ENCODE assay signal across 28 mouse cellular contexts in the genomic region with DNA sequence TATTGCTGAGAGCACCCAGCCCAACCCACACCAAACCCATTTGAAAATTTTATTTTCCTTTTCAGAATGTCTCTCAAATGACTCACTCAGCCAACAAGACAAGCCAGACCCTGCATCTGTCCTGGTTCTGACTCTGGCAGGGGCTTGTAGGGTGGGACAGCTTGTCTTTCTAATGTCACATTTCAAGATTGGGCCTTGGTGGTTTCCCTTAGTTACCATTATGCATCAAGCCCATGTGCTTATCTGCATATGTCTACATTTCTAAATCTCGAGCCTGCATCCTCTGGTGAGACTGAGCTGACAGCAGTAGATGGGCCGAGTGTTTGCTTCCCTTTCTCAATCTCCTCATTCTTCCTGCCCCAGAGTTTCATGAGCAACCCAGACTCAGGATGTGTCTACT. TPM values are rescaled to one million over a fixed set of nuclear protein-coding genes. Genes with fewer than 3 reads are reported as not detected.
A peak's percentile ranks its signal among the peaks of the same experiment; 100 is the strongest.
DNase-seq lines count a peak whose midpoint lies in the region.
"Had no signal": no experiment of that assay in that cellular context is flagged by ENCODE, and none has a peak within 500 bp of the region (broad histone marks: within the 10 kb centered on the region; RNA-seq: fewer than 3 reads in every experiment).

No protein-coding gene starts in this region.

- H3K9me3 ChIP-seq in embryonic facial prominence, embryonic 10.5 days, result no peaks in the 10 kb centered on the region; the same call in 1 of the 2 replicates
- H3K9me3 ChIP-seq: heart, embryonic 13.5 days; hindbrain, embryonic 13.5 days; intestine, embryonic 15.5 days; limb, embryonic 12.5 days; liver, embryonic 12.5 days had no signal

- no peaks in the 10 kb centered on the region for H3K4me1 ChIP-seq in embryonic facial prominence, embryonic 10.5 days
- H3K4me1 ChIP-seq: heart, embryonic 13.5 days; intestine, embryonic 15.5 days; limb, embryonic 12.5 days; liver, embryonic 12.5 days had no signal

- H3K27me3 ChIP-seq in embryonic facial prominence, embryonic 10.5 days (replicated peaks; ENCODE audit: low read depth, poor library complexity, severe bottlenecking), result no peaks in the 10 kb centered on the region
- H3K27me3 ChIP-seq: intestine, embryonic 15.5 days had no signal

- H3K4me3 ChIP-seq in embryonic facial prominence, embryonic 10.5 days, result no peak overlapping the region
- H3K4me3 ChIP-seq: heart, adult 2 months; heart, embryonic 13.5 days; hindbrain, embryonic 13.5 days; intestine, embryonic 15.5 days; limb, embryonic 12.5 days; liver, embryonic 12.5 days had no signal

- WGBS in embryonic facial prominence, embryonic 10.5 days, result 67% methylated on average over 2 of the region's 2 CpGs

- DNase-seq in layer of hippocampus, adult 11-12 months (ENCODE audit: low spot score), result peak; percentile 45
- DNase-seq in layer of hippocampus, postnatal 25 days (ENCODE audit: extremely low spot score in 1 of 2, low spot score in 1 of 2), result no peak
- DNase-seq in right cerebral cortex, postnatal 10 days (ENCODE audit: low spot score in 2 of 2), result peak; percentile 49 to 66
- DNase-seq in right cerebral cortex, postnatal 14 days, result no peak
- peak; percentile 54 to 67 for DNase-seq in layer of hippocampus, adult 18-20 months (ENCODE audit: low spot score in 2 of 2)
- DNase-seq in urinary bladder, postnatal 4 days (ENCODE audit: low spot score in 2 of 2), result no peak
- DNase-seq in embryonic facial prominence, embryonic 10.5 days (ENCODE audit: low spot score), result no peak
- DNase-seq: adrenal gland, adult 2 months; cerebellum, adult 8-10 months; cerebellum, postnatal 36 days; embryo, embryonic 11 days; gastrocnemius, postnatal 36 days; heart, adult 2 months; kidney, adult 9 months; kidney, postnatal 14 days; lung, adult 18-20 months; lung, postnatal 14 days; right cerebral cortex, postnatal 25 days; spleen, adult 18-20 months had no signal

- H3K27ac ChIP-seq in embryonic facial prominence, embryonic 10.5 days (replicated peaks), result no peak overlapping the region
- H3K27ac ChIP-seq: heart, adult 2 months; heart, embryonic 13.5 days; intestine, embryonic 15.5 days; limb, embryonic 12.5 days; liver, embryonic 12.5 days had no signal

- H3K36me3 ChIP-seq in embryonic facial prominence, embryonic 10.5 days (replicated peaks), result no peaks in the 10 kb centered on the region
- H3K36me3 ChIP-seq: heart, embryonic 13.5 days; intestine, embryonic 15.5 days; limb, embryonic 12.5 days; liver, embryonic 12.5 days had no signal

RNA-seq across cellular contexts. Expression of a gene that starts 12.5 kb away (rescaled TPM):
- total RNA-seq in layer of hippocampus, postnatal 25 days (2021), result 10 to 100 TPM; 92.1 to 98.6 TPM
- 10 to 100 TPM; 86.6 to 89.5 TPM for total RNA-seq in layer of hippocampus, adult 18-20 months (2021)
- polyA plus RNA-seq in embryonic facial prominence, embryonic 10.5 days (2016; fragmentation: Nextera tagmentation; extraction: Ambion mirVana), result 0.20 and 0.42 TPM in 2 replicates
- total RNA-seq: heart, adult 2 months; heart, postnatal 25 days; megakaryocyte progenitor cell, adult 5-6 weeks; MEL had no signal
- polyA plus RNA-seq: C2C12; heart, adult 2 months; heart, embryonic 13.5 days; liver, embryonic 12.5 days had no signal

Comparison
In these comparisons a context has a peak if more than half of its experiments do, and no peak if none do; other contexts are left out.
1. DNase-seq: peak in layer of hippocampus, adult 11-12 months (single experiment), right cerebral cortex, postnatal 10 days (2 of 2) and layer of hippocampus, adult 18-20 months (2 of 2); none in layer of hippocampus, postnatal 25 days (0 of 2), right cerebral cortex, postnatal 14 days (single experiment), urinary bladder, postnatal 4 days (0 of 2) and embryonic facial prominence, embryonic 10.5 days (single experiment).